Mouse (Mus musculus) thymus, postnatal 0 days (tissue): ENCODE data around the gene Cst3. TPM values are rescaled to one million over a fixed set of nuclear protein-coding genes. Genes with fewer than 3 reads are reported as not detected.

Experiments used
- DNase-seq: peaks from one replicate; pipeline ENCODE4 v3.0.0-alpha.2; 2015; ENCODE audit warnings: low spot score
- polyA plus RNA-seq: library from polyadenylated mRNA; unstranded; fragments of >200 nt; fragmentation: Nextera tagmentation; extraction: Ambion mirVana; gene quantifications from 2 replicates; pipeline ENCODE4 v1.2.1, GENCODE M21; 2015

Cst3 gene
- polyA plus RNA-seq, 1 experiment from 2014 or later = 603 TPM

GRCm38 (mm10) chr2:148856630-148857400 lies 18.7 kb downstream of the Cst3 start:
- no peak for DNase-seq

GRCm38 (mm10) chr2:148851116-148851906 lies 24.2 kb downstream of the Cst3 start:
- peak; percentile 48 for DNase-seq

GRCm38 (mm10) chr2:148839224-148839623 lies 36.3 kb downstream of the Cst3 start:
- DNase-seq = no peak

- DNase-seq = no peak
Observed at GRCm38 (mm10) chr2:148838075-148838777, 37.3 kb downstream of the Cst3 start.

- no peak for DNase-seq
Observed at GRCm38 (mm10) chr2:148834912-148835311, 40.6 kb downstream of the Cst3 start, which contains the start of gene Cst9. Gene Cst9, plus strand, starts transcription at chr2:148835147.

GRCm38 (mm10) chr2:148825986-148826385 lies 49.5 kb downstream of the Cst3 start:
- no peak for DNase-seq

Other genes starting within 250 kb of the Cst3 start
- 124 and 133 TPM in 2 replicates for gene Nxt1, start 203.1 kb downstream of the Cst3 start, polyA plus RNA-seq
- gene Gzf1, start 194.7 kb downstream of the Cst3 start, polyA plus RNA-seq = 12.0 and 14.1 TPM in 2 replicates
- gene Napb, start 143.2 kb downstream of the Cst3 start, polyA plus RNA-seq = 0.51 and 0.74 TPM in 2 replicates
- not detected in 2 replicates for gene Cstl1, start 125.3 kb downstream of the Cst3 start, polyA plus RNA-seq
- not detected in 2 replicates for gene Cst11, start 104.2 kb downstream of the Cst3 start, polyA plus RNA-seq
- not detected in 2 replicates for gene 8030411F24Rik, start 93.7 kb downstream of the Cst3 start, polyA plus RNA-seq
- gene Cst12, start 86.3 kb downstream of the Cst3 start, polyA plus RNA-seq = 0.33 and 0.36 TPM in 2 replicates
- 0.31 and 0.40 TPM in 2 replicates for gene Cst8, start 76.9 kb downstream of the Cst3 start, polyA plus RNA-seq
- not detected in 2 replicates for gene Cst13, start 55.6 kb downstream of the Cst3 start, polyA plus RNA-seq
- 0.42 and 0.90 TPM in 2 replicates for gene Cst9, start 40.5 kb downstream of the Cst3 start, polyA plus RNA-seq
- gene 9230104L09Rik, start 10.7 kb downstream of the Cst3 start, polyA plus RNA-seq = 0.21 and 0.22 TPM in 2 replicates
- not detected in 2 replicates for gene Gm1330, start 127.6 kb upstream of the Cst3 start, polyA plus RNA-seq
- gene Gm10750, start 141.5 kb upstream of the Cst3 start, polyA plus RNA-seq = not detected in 2 replicates